Mouse (Mus musculus) neural tube, embryonic 11.5 days (tissue): Measurements from ENCODE around the gene Ccs. TPM values are rescaled to one million over a fixed set of nuclear protein-coding genes. Genes with fewer than 3 reads are reported as not detected.
"Not testable (repeated sequence)": the region's sequence is repeated elsewhere in the genome, so short reads cannot be mapped to it uniquely, and the experiment has no call there.

ENCODE experiments used
- ATAC-seq: fragments of 200-750 bp; cut with Nextera tagmentation; 2 replicates; pipeline ENCODE4 v1.8.0; 2017; ENCODE audit warnings: moderate number of reproducible peaks, mild to moderate bottlenecking, moderate TSS enrichment, moderate library complexity; ENCODE audit not compliant: insufficient read depth, low FRiP score, low TSS enrichment
- DNase-seq: peaks from one replicate; pipeline ENCODE4 v3.0.0-alpha.2; 2015; ENCODE audit warnings: low spot score
- H3K27ac ChIP-seq: fragments of 300-500 bp; sonication (generic); 2 replicates; pipeline ENCODE4 v1.5.1; 2014; ENCODE audit warnings: low read depth, mild to moderate bottlenecking, low read length
- H3K27me3 ChIP-seq: fragments of 300-500 bp; sonication (generic); 2 replicates; pipeline ENCODE4 v1.6.1; 2014; ENCODE audit warnings: mild to moderate bottlenecking, low read length, mixed read lengths; ENCODE audit not compliant: control insufficient read depth, insufficient read depth
- H3K36me3 ChIP-seq: fragments of 300-500 bp; sonication (generic); 2 replicates; pipeline ENCODE4 v1.6.1; 2014; ENCODE audit warnings: mild to moderate bottlenecking, low read length, moderate library complexity, mixed read lengths; ENCODE audit not compliant: control insufficient read depth, insufficient read depth
- H3K4me1 ChIP-seq: fragments of 300-500 bp; sonication (generic); 2 replicates; pipeline ENCODE4 v1.6.1; 2014; ENCODE audit warnings: low read length, mixed read lengths; ENCODE audit not compliant: control insufficient read depth, insufficient read depth
- H3K4me2 ChIP-seq: fragments of 300-500 bp; sonication (generic); 2 replicates; pipeline ENCODE4 v1.6.1; 2014; ENCODE audit warnings: low read depth, mild to moderate bottlenecking, moderate library complexity
- H3K4me3 ChIP-seq: fragments of 300-500 bp; sonication (generic); 2 replicates; pipeline ENCODE4 v1.5.1; 2014; ENCODE audit warnings: low read depth, low read length
- H3K9ac ChIP-seq: fragments of 300-500 bp; sonication (generic); 2 replicates; pipeline ENCODE4 v1.6.1; 2014; ENCODE audit warnings: mild to moderate bottlenecking, low read length
- H3K9me3 ChIP-seq: fragments of 300-500 bp; sonication (generic); 2 replicates; pipeline ENCODE4 v1.6.1; 2016; ENCODE audit warnings: low read length; ENCODE audit not compliant: control insufficient read depth
- WGBS: fragments of 180-500 bp; shearing (Covaris S2); extraction: QIAGEN DNeasy Blood & Tissue Kit; methylation state at CpG from one replicate; pipeline ENCODE4 v1.1.7; 2014; 5-methylcytosine and 5-hydroxymethylcytosine counted together
- polyA plus RNA-seq: library from polyadenylated mRNA; unstranded; fragments of >200 nt; fragmentation: Nextera tagmentation; extraction: Ambion mirVana; gene quantifications from 2 replicates; pipeline ENCODE4 v1.2.1, GENCODE M21; 2014

The Ccs gene
- polyA plus RNA-seq = 41.4 and 41.5 TPM in 2 replicates

GRCm38 (mm10) chr19:4839149-4839548, at the start of gene Ccs, which contains the start of gene Ccdc87:
Gene Ccs, minus strand, starts transcription at chr19:4839332.
Gene Ccdc87, plus strand, starts transcription at chr19:4839366.
- under 1% methylated on average over 25 of the region's 25 CpGs for WGBS
- Histone ChIP-seq H3K9ac (peak within 1 kb of the TSS; percentile 64), H3K36me3 (no peaks in the 10 kb centered on the region), H3K27ac (no peak within 1 kb of the TSS), H3K4me2 (peak within 1 kb of the TSS; percentile 97), H3K9me3 (no peaks in the 10 kb centered on the region), H3K4me1 (peaks cover 11% of the 10 kb centered on the region; the same call in 1 of the 2 replicates), H3K27me3 (peaks cover 17% of the 10 kb centered on the region), H3K4me3 (peak within 1 kb of the TSS; percentile 52)
- ATAC-seq (peak; percentile 96), DNase-seq (peak; percentile 96)

- WGBS = 84% methylated on average over 4 of the region's 4 CpGs
These were observed 44.8 kb upstream of the Ccs start for GRCm38 (mm10) chr19:4883961-4884360.

GRCm38 (mm10) chr19:4879324-4879703, 40.2 kb upstream of the Ccs start:
- H3K4me2 ChIP-seq = peak overlapping the region; percentile 71
- H3K9ac ChIP-seq = no peak overlapping the region
- peak overlapping the region; percentile 77 for H3K4me3 ChIP-seq
- H3K27ac ChIP-seq = no peak overlapping the region
- DNase-seq = no peak
- H3K27me3 ChIP-seq = no peaks in the 10 kb centered on the region
- 67% methylated on average over 10 of the region's 10 CpGs for WGBS
- no peak for ATAC-seq
- H3K36me3 ChIP-seq = no peaks in the 10 kb centered on the region
- H3K9me3 ChIP-seq = no peaks in the 10 kb centered on the region
- H3K4me1 ChIP-seq = peaks cover 6% of the 10 kb centered on the region; the same call in 1 of the 2 replicates

More at GRCm38 (mm10) chr19:4883961-4884360, 44.8 kb upstream of the Ccs start:
- DNase-seq (no peak), ATAC-seq (no peak)
- H3K4me2 ChIP-seq = no peak overlapping the region
- no peak overlapping the region for H3K9ac ChIP-seq
- H3K27ac ChIP-seq = no peak overlapping the region
- H3K36me3 ChIP-seq = no peaks in the 10 kb centered on the region
- no peak overlapping the region for H3K4me3 ChIP-seq
- no peaks in the 10 kb centered on the region for H3K9me3 ChIP-seq
- H3K27me3 ChIP-seq = no peaks in the 10 kb centered on the region
- H3K4me1 ChIP-seq = no peaks in the 10 kb centered on the region

GRCm38 (mm10) chr19:4878405-4879323, 39.5 kb upstream of the Ccs start, which contains the start of gene Zdhhc24:
Gene Zdhhc24, plus strand, starts transcription at chr19:4878668.
- Histone ChIP-seq H3K4me1 (peaks cover 6% of the 10 kb centered on the region; the same call in 1 of the 2 replicates), H3K4me3 (peak within 1 kb of the TSS; percentile 77), H3K36me3 (no peaks in the 10 kb centered on the region), H3K4me2 (peak within 1 kb of the TSS; percentile 71), H3K27me3 (no peaks in the 10 kb centered on the region), H3K27ac (0 out of 2 replicates have a peak within 1 kb of the TSS, but pooled peaks have one; percentile 11), H3K9me3 (no peaks in the 10 kb centered on the region), H3K9ac (peak within 1 kb of the TSS; percentile 74)
- ATAC-seq (peak; percentile 96), DNase-seq (peak; percentile 96)
- WGBS = 2% methylated on average over 52 of the region's 52 CpGs

- Histone ChIP-seq H3K4me2 (peak within 1 kb of the TSS; percentile 71), H3K9me3 (no peaks in the 10 kb centered on the region), H3K27ac (0 out of 2 replicates have a peak within 1 kb of the TSS, but pooled peaks have one; percentile 11), H3K36me3 (no peaks in the 10 kb centered on the region), H3K4me1 (peaks cover 6% of the 10 kb centered on the region; the same call in 1 of the 2 replicates), H3K9ac (peak within 1 kb of the TSS; percentile 74), H3K4me3 (peak within 1 kb of the TSS; percentile 77), H3K27me3 (no peaks in the 10 kb centered on the region)
- WGBS = 6% methylated on average over 17 of the region's 17 CpGs
- ATAC-seq (0 out of 2 replicates have a peak, but pooled peaks have one; percentile 13), DNase-seq (no peak)
These were observed 38.7 kb upstream of the Ccs start, which contains the start of gene Actn3 for GRCm38 (mm10) chr19:4877785-4878184. Gene Actn3, minus strand, starts transcription at chr19:4877909.

GRCm38 (mm10) chr19:4876755-4877154, 37.6 kb upstream of the Ccs start:
- no peak overlapping the region for H3K4me2 ChIP-seq
- 65% methylated on average over 3 of the region's 3 CpGs for WGBS

GRCm38 (mm10) chr19:4876241-4876640, 37.1 kb upstream of the Ccs start:
- WGBS = 84% methylated on average over 2 of the region's 4 CpGs
- DNase-seq = no peak
- H3K27ac ChIP-seq = no peak overlapping the region

More at GRCm38 (mm10) chr19:4876755-4877154, 37.6 kb upstream of the Ccs start:
- Histone ChIP-seq H3K9ac (no peak overlapping the region), H3K4me3 (no peak overlapping the region), H3K9me3 (no peaks in the 10 kb centered on the region), H3K27ac (no peak overlapping the region), H3K27me3 (no peaks in the 10 kb centered on the region), H3K36me3 (no peaks in the 10 kb centered on the region), H3K4me1 (peaks cover 6% of the 10 kb centered on the region; the same call in 1 of the 2 replicates)
- ATAC-seq = no peak
- DNase-seq = no peak

GRCm38 (mm10) chr19:4874613-4875012, 35.5 kb upstream of the Ccs start:
- not testable (repeated sequence) for H3K9me3 ChIP-seq, H3K4me2 ChIP-seq, H3K4me1 ChIP-seq, H3K27me3 ChIP-seq, H3K4me3 ChIP-seq, DNase-seq, H3K9ac ChIP-seq, H3K27ac ChIP-seq, ATAC-seq, H3K36me3 ChIP-seq
- 100% methylated on average over 1 of the region's 1 CpGs for WGBS

More at GRCm38 (mm10) chr19:4876241-4876640, 37.1 kb upstream of the Ccs start:
- Histone ChIP-seq H3K36me3 (no peaks in the 10 kb centered on the region), H3K4me3 (no peak overlapping the region), H3K27me3 (no peaks in the 10 kb centered on the region), H3K4me1 (peaks cover 6% of the 10 kb centered on the region; the same call in 1 of the 2 replicates), H3K9me3 (no peaks in the 10 kb centered on the region), H3K9ac (no peak overlapping the region), H3K4me2 (no peak overlapping the region)
- ATAC-seq = no peak
